Mouse (Mus musculus) lung, adult 2 months (tissue): ENCODE measurements at regions not wholly inside any gene's neighbourhood (a gene's known extent, or its start where the extent isn't known, plus 50 kb on each side); places are given as distances from the start of the nearest gene placed in this dataset.

Experiments
- CTCF ChIP-seq: fragments of 200-500 bp; IDR thresholded peaks from 2 replicates; pipeline ENCODE4 v1.5.1; 2011; ENCODE audit warnings: mild to moderate bottlenecking, low read length, control low read depth; ENCODE audit not compliant: insufficient read depth
- POLR2A ChIP-seq: fragments of 200-500 bp; IDR thresholded peaks from 2 replicates; pipeline ENCODE4 v1.6.1; 2011; ENCODE audit warnings: low read depth, mild to moderate bottlenecking, control low read depth, low read length, borderline replicate concordance; ENCODE audit errors: extremely low read depth

DNA sequence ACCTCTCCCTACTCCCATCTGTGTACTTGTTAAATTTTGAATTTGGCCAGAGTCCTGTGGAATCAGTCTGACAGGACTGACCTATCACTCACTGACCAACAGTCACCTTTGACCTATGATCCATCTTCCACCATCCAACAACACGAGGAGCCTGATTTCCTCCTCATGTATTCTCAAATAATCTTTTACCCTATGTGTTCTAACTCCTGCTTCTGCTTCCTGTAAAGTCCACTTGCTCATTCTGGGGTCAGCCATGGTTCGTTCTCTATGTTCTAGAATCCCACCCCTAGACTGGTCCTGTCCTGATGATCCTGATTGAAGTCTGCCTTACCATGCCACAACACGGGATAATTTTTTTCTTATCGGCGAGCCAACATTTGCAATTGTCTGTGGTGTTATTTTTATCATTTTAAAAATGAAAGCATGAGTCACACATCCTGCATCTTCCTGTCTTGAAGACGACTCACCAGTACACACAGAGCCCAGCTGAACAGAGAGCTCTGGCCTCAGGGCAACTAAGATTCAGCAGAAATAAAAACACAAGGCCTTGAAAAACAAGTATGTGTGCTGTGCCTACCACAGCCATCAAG is 86.8 kb upstream of the Nbea start:
- no peak for TF ChIP-seq CTCF
- TF ChIP-seq POLR2A = no peak
